Mouse (Mus musculus): Measurements from ENCODE around the gene Wfdc17.

DNA sequence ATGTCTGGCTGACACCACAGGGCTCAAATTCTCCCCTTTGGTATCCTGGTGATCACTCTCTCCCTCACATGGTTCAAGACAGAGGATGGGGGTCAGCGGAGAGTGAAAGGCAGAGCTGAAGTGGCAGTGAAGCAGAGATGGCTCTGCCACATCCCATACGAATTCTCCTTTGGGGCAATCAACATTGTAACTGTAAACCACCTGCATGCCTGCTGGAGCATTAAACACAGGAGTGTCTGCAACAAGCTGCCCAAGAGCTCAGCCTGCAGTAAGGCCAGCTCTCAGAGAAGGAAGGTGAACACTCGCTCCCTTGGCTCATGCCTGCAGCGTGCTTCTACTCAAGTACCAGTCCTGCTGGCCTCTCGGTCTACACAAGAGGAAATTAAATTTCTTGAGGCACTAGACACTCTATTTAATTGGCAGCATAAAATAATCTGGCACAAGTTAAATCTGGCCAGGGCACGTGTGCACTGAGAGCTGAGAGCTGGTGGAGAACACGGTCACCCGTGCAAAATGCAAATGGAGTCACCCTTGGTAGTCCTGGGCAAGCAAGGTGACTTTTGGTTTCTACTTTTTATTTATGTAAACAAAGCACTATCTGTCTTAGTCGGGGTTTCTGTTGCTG is 39.1 kb downstream of the Wfdc17 start:
- TF ChIP-seq ZC3H11A (IDR thresholded peaks at IDR 0.05; ENCODE audit: borderline replicate concordance, low read depth, low read length) (no peak), CHD2 (IDR thresholded peaks at IDR 0.05; ENCODE audit: low read depth, low read length) (no peak), HCFC1 (IDR thresholded peaks at IDR 0.05; ENCODE audit: borderline replicate concordance, insufficient read depth, low read length) (no peak), MAFK (IDR thresholded peaks at IDR 0.05; ENCODE audit: insufficient read depth, low read depth, low read length) (no peak)
